Mouse (Mus musculus): Measurements from ENCODE around the gene 1110008L16Rik. TPM values are rescaled to one million over a fixed set of nuclear protein-coding genes. Genes with fewer than 3 reads are reported as not detected.

The 1110008L16Rik gene
- polyA plus RNA-seq, 1 experiment from 2014 or later = 8.6 TPM

GRCm38 (mm10) chr12:55302485-55303441 lies 3.4 kb downstream of the 1110008L16Rik start, which contains the start of gene Ppp2r3c:
Ppp2r3c (minus strand) TSS chr12:55302998.
- peak; percentile 96 for ATAC-seq
- Histone ChIP-seq H3K27me3 (ENCODE audit: control insufficient read depth, insufficient read depth, low read depth, low read length) (no peaks in the 10 kb centered on the region), H3K36me3 (ENCODE audit: control insufficient read depth, insufficient read depth, low read length) (0 out of 2 replicates have a peak, but pooled peaks cover 4% of the 10 kb centered on the region), H3K4me2 (ENCODE audit: low read length) (peak within 1 kb of the TSS; percentile 87), H3K9me3 (replicated peaks; ENCODE audit: control insufficient read depth, low read length, poor library complexity, severe bottlenecking) (no peaks in the 10 kb centered on the region), H3K9ac (ENCODE audit: low read depth, low read length) (peak within 1 kb of the TSS; percentile 71), H3K27ac (ENCODE audit: low read length) (peak within 1 kb of the TSS; percentile 85), H3K4me1 (ENCODE audit: control insufficient read depth, insufficient read depth, low read length) (peaks cover 32% of the 10 kb centered on the region), H3K4me3 (ENCODE audit: low read depth, low read length) (peak within 1 kb of the TSS; percentile 68)
- WGBS = under 1% methylated on average over 55 of the region's 55 CpGs

- H3K9ac ChIP-seq (ENCODE audit: low read depth, low read length) = no peak overlapping the region
- H3K36me3 ChIP-seq (ENCODE audit: control insufficient read depth, insufficient read depth, low read length) = no peaks in the 10 kb centered on the region
- no peak overlapping the region for H3K4me2 ChIP-seq (ENCODE audit: low read length)
- no peak overlapping the region for H3K27ac ChIP-seq (ENCODE audit: low read length)
- 98% methylated on average over 4 of the region's 4 CpGs for WGBS
- ATAC-seq = no peak
- H3K4me1 ChIP-seq (ENCODE audit: control insufficient read depth, insufficient read depth, low read length) = peaks cover 17% of the 10 kb centered on the region
- no peaks in the 10 kb centered on the region for H3K27me3 ChIP-seq (ENCODE audit: control insufficient read depth, insufficient read depth, low read depth, low read length)
- H3K4me3 ChIP-seq (ENCODE audit: low read depth, low read length) = no peak overlapping the region
- H3K9me3 ChIP-seq (replicated peaks; ENCODE audit: control insufficient read depth, low read length, poor library complexity, severe bottlenecking) = no peaks in the 10 kb centered on the region
These were observed 7.0 kb downstream of the 1110008L16Rik start for GRCm38 (mm10) chr12:55306371-55306770.

- Histone ChIP-seq H3K27ac (ENCODE audit: low read length) (no peak overlapping the region), H3K4me2 (ENCODE audit: low read length) (no peak overlapping the region)
- WGBS = 64% methylated on average over 6 of the region's 6 CpGs
These were observed 8.2 kb downstream of the 1110008L16Rik start for GRCm38 (mm10) chr12:55307566-55307965.

GRCm38 (mm10) chr12:55308731-55309130 lies 9.4 kb downstream of the 1110008L16Rik start:
- Histone ChIP-seq H3K4me3 (ENCODE audit: low read depth, low read length) (no peak overlapping the region), H3K9me3 (replicated peaks; ENCODE audit: control insufficient read depth, low read length, poor library complexity, severe bottlenecking) (no peaks in the 10 kb centered on the region), H3K36me3 (ENCODE audit: control insufficient read depth, insufficient read depth, low read length) (no peaks in the 10 kb centered on the region), H3K4me2 (ENCODE audit: low read length) (no peak overlapping the region), H3K27me3 (ENCODE audit: control insufficient read depth, insufficient read depth, low read depth, low read length) (no peaks in the 10 kb centered on the region), H3K27ac (ENCODE audit: low read length) (no peak overlapping the region), H3K9ac (ENCODE audit: low read depth, low read length) (no peak overlapping the region), H3K4me1 (ENCODE audit: control insufficient read depth, insufficient read depth, low read length) (peaks cover 8% of the 10 kb centered on the region)
- WGBS = 95% methylated on average over 9 of the region's 9 CpGs
- no peak for ATAC-seq

More at GRCm38 (mm10) chr12:55307566-55307965, 8.2 kb downstream of the 1110008L16Rik start:
- H3K4me1 ChIP-seq (ENCODE audit: control insufficient read depth, insufficient read depth, low read length) = peaks cover 12% of the 10 kb centered on the region
- no peaks in the 10 kb centered on the region for H3K36me3 ChIP-seq (ENCODE audit: control insufficient read depth, insufficient read depth, low read length)
- no peak overlapping the region for H3K9ac ChIP-seq (ENCODE audit: low read depth, low read length)
- no peaks in the 10 kb centered on the region for H3K9me3 ChIP-seq (replicated peaks; ENCODE audit: control insufficient read depth, low read length, poor library complexity, severe bottlenecking)
- no peak for ATAC-seq
- no peaks in the 10 kb centered on the region for H3K27me3 ChIP-seq (ENCODE audit: control insufficient read depth, insufficient read depth, low read depth, low read length)
- H3K4me3 ChIP-seq (ENCODE audit: low read depth, low read length) = no peak overlapping the region

GRCm38 (mm10) chr12:55309501-55309900 lies 10.1 kb downstream of the 1110008L16Rik start:
- ATAC-seq = no peak
- 75% methylated on average over 8 of the region's 8 CpGs for WGBS

GRCm38 (mm10) chr12:55311841-55312240 lies 12.5 kb downstream of the 1110008L16Rik start:
- WGBS = 85% methylated on average over 7 of the region's 7 CpGs
- ATAC-seq = no peak
- H3K9me3 ChIP-seq (replicated peaks; ENCODE audit: control insufficient read depth, low read length, poor library complexity, severe bottlenecking) = no peaks in the 10 kb centered on the region
- H3K4me2 ChIP-seq (ENCODE audit: low read length) = no peak overlapping the region
- H3K36me3 ChIP-seq (ENCODE audit: control insufficient read depth, insufficient read depth, low read length) = no peaks in the 10 kb centered on the region
- no peaks in the 10 kb centered on the region for H3K4me1 ChIP-seq (ENCODE audit: control insufficient read depth, insufficient read depth, low read length)
- H3K4me3 ChIP-seq (ENCODE audit: low read depth, low read length) = no peak overlapping the region
- H3K9ac ChIP-seq (ENCODE audit: low read depth, low read length) = no peak overlapping the region
- H3K27me3 ChIP-seq (ENCODE audit: control insufficient read depth, insufficient read depth, low read depth, low read length) = no peaks in the 10 kb centered on the region
- no peak overlapping the region for H3K27ac ChIP-seq (ENCODE audit: low read length)

More at GRCm38 (mm10) chr12:55309501-55309900, 10.1 kb downstream of the 1110008L16Rik start:
- Histone ChIP-seq H3K27me3 (ENCODE audit: control insufficient read depth, insufficient read depth, low read depth, low read length) (no peaks in the 10 kb centered on the region), H3K9ac (ENCODE audit: low read depth, low read length) (no peak overlapping the region), H3K4me3 (ENCODE audit: low read depth, low read length) (no peak overlapping the region), H3K4me2 (ENCODE audit: low read length) (no peak overlapping the region), H3K27ac (ENCODE audit: low read length) (no peak overlapping the region), H3K9me3 (replicated peaks; ENCODE audit: control insufficient read depth, low read length, poor library complexity, severe bottlenecking) (no peaks in the 10 kb centered on the region), H3K36me3 (ENCODE audit: control insufficient read depth, insufficient read depth, low read length) (no peaks in the 10 kb centered on the region), H3K4me1 (ENCODE audit: control insufficient read depth, insufficient read depth, low read length) (0 out of 2 replicates have a peak, but pooled peaks cover 4% of the 10 kb centered on the region)

- H3K4me2 ChIP-seq (ENCODE audit: low read length) = no peak overlapping the region
- WGBS = 91% methylated on average over 5 of the region's 5 CpGs
These were observed 14.5 kb downstream of the 1110008L16Rik start for GRCm38 (mm10) chr12:55313901-55314300.

GRCm38 (mm10) chr12:55315192-55315591 lies 15.8 kb downstream of the 1110008L16Rik start:
- H3K27me3 ChIP-seq (ENCODE audit: control insufficient read depth, insufficient read depth, low read depth, low read length) = no peaks in the 10 kb centered on the region
- H3K4me1 ChIP-seq (ENCODE audit: control insufficient read depth, insufficient read depth, low read length) = no peaks in the 10 kb centered on the region
- no peak overlapping the region for H3K4me2 ChIP-seq (ENCODE audit: low read length)
- ATAC-seq = no peak
- 52% methylated on average over 5 of the region's 5 CpGs for WGBS
- no peaks in the 10 kb centered on the region for H3K9me3 ChIP-seq (replicated peaks; ENCODE audit: control insufficient read depth, low read length, poor library complexity, severe bottlenecking)
- no peak overlapping the region for H3K4me3 ChIP-seq (ENCODE audit: low read depth, low read length)
- no peaks in the 10 kb centered on the region for H3K36me3 ChIP-seq (ENCODE audit: control insufficient read depth, insufficient read depth, low read length)
- H3K9ac ChIP-seq (ENCODE audit: low read depth, low read length) = no peak overlapping the region
- H3K27ac ChIP-seq (ENCODE audit: low read length) = no peak overlapping the region

More at GRCm38 (mm10) chr12:55313901-55314300, 14.5 kb downstream of the 1110008L16Rik start:
- no peak overlapping the region for H3K27ac ChIP-seq (ENCODE audit: low read length)
- no peaks in the 10 kb centered on the region for H3K36me3 ChIP-seq (ENCODE audit: control insufficient read depth, insufficient read depth, low read length)
- H3K9ac ChIP-seq (ENCODE audit: low read depth, low read length) = no peak overlapping the region
- ATAC-seq = no peak
- H3K4me3 ChIP-seq (ENCODE audit: low read depth, low read length) = no peak overlapping the region
- H3K9me3 ChIP-seq (replicated peaks; ENCODE audit: control insufficient read depth, low read length, poor library complexity, severe bottlenecking) = no peaks in the 10 kb centered on the region
- no peaks in the 10 kb centered on the region for H3K27me3 ChIP-seq (ENCODE audit: control insufficient read depth, insufficient read depth, low read depth, low read length)
- H3K4me1 ChIP-seq (ENCODE audit: control insufficient read depth, insufficient read depth, low read length) = no peaks in the 10 kb centered on the region

Measured in midbrain, embryonic 16.5 days (tissue).